Mouse (Mus musculus): ENCODE results near the gene Padi1.
A peak's percentile ranks its signal among the peaks of the same experiment; 100 is the strongest.

The Padi1 gene

DNA sequence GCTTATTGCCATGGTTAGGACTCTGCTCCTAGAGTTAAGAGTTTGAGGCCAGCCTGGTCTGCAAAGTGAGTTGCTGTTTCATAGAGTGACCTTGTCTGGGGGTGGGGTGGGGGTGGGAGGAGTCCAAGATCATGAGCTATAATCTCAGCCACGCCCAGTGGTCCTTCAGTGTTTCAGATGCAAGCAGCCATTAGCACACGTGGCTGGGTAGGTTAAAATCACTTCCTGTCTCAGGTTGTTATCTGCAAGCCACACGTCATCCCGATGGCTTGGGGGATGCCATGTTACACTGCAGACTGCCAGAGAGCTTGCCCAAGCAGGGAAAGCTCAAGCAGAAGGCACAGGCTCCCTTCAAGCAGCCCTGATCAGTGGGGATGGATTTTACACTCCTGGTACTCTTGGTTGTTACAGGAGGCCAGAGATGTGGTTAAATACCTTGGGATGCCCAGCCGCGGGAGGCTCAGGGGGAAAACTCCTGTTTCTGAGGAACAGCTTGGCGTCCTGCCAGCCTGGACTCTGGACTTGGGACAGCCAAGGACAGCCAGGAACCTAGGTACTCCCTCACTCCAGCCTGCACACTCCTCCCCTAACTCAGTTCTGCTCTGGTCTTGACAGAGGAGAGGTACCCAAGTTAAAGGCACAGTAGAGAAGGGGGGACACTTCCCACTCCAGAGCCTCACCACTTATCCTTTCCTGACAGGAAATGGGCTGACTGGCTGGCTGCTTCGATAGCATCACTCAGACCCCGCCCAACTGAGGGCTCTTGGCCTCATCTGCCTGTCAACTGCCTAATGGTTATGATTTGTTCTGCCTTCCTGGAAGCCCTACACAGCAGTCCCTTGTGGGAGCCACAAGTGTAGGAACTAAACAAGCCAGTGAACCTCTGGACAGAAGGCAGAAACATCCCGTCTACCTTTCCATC is 29.3 kb downstream of the Padi1 start:
- DNase-seq (ENCODE audit: low spot score): peak; percentile 31

GRCm38 (mm10) chr4:140815496-140815895 is 30.1 kb downstream of the Padi1 start:
- DNase-seq (ENCODE audit: low spot score): no peak

- peak; percentile 44 for DNase-seq (ENCODE audit: low spot score)
Measured at GRCm38 (mm10) chr4:140814241-140815225, 31.0 kb downstream of the Padi1 start.

GRCm38 (mm10) chr4:140813358-140814185 is 32.0 kb downstream of the Padi1 start:
- no peak for DNase-seq (ENCODE audit: low spot score)

- DNase-seq (ENCODE audit: low spot score): no peak
Measured at GRCm38 (mm10) chr4:140812609-140813008, 33.0 kb downstream of the Padi1 start.

GRCm38 (mm10) chr4:140812191-140812590 is 33.4 kb downstream of the Padi1 start:
- no peak for DNase-seq (ENCODE audit: low spot score)

DNA sequence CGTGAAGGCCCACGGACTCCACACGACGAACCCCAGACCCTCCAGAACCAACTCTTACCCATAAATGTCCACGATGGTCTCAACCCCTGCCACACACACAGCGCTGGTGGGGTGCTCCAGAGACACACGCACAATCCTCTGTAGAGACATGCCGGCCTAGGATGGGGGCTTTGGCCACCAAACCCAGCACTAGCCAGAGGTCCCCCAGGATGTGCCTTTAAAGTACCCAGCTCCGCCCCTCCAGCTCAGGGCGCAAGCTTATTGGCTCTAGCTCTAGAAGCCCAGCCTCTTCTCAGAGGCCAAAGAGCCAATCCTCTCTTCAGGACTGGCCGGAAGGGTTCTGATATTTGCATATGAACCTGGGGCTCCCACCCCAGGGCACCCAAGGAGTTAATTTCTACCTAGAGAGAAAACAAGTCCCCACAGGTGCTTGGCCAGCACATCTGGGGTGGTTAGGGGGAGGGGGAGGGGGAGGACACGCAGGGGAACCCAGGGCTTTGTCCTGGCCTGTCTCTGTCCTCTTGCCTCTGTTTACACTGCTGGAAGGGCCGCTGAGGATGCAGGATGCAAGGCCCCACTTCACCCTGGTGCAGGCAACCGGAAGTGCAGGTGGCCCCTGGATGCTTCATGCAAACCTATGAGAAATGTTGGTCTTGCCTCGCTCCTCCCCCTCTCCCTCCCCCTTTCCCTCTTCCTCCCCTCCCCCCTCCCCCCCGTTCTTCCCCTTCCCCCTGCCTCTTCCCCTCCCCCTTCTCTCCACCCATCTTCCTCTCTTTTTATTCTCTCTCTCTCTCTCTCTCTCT is 34.9 kb downstream of the Padi1 start, which contains the start of gene Padi3:
Gene Padi3 (minus strand): TSS at position 191 of the 803 bp plus-strand sequence.
- DNase-seq (ENCODE audit: low spot score): no peak

GRCm38 (mm10) chr4:140809118-140809517 is 36.5 kb downstream of the Padi1 start:
- DNase-seq (ENCODE audit: low spot score): no peak

- no peak for DNase-seq (ENCODE audit: low spot score)
Measured at GRCm38 (mm10) chr4:140804601-140805000, 41.0 kb downstream of the Padi1 start.

GRCm38 (mm10) chr4:140801364-140801763 is 44.2 kb downstream of the Padi1 start:
- DNase-seq (ENCODE audit: low spot score): no peak

GRCm38 (mm10) chr4:140796786-140797185 is 48.8 kb downstream of the Padi1 start:
- no peak for DNase-seq (ENCODE audit: low spot score)

DNA sequence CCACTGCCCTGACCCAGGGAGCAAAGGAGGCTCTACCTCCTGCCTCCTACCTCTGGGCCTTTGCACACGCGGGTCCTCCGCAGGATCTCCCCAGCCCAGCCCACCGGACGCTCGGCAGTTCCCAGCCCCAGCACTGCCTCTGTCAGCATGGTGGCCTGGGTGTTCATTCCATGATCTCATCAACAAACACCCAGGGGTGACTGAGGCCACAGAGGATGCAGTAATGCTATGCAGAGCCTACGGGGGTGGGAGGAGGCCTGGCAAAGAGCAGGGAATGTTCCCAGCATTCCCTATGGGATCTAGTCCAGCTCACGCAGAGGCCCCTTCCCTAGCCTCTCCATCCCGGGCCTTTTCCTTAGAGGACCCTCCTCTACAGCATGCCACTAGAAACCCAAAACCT is 50.9 kb downstream of the Padi1 start:
- no peak for DNase-seq (ENCODE audit: low spot score)

DNA sequence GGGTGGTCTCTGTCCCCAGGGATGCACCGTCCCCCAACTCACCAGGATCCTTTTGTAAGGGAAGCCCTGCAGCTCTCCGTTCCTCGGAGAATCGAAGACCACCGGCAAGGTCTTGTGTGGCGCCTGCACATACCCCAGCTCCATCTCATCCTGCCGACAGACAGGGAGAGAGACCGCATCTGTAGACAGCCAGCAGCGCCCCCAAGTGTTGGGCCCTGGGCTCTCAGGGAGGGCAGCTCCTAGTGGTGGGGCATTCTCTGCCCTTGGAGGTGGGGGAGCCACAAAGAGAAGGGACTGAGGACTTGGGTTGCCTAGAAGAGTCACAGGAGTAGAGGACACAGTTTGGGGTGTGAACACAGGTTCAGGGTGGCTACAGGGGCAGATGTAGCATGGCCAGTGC is 51.8 kb downstream of the Padi1 start:
- no peak for DNase-seq (ENCODE audit: low spot score)

- DNase-seq (ENCODE audit: low spot score): no peak
Measured at GRCm38 (mm10) chr4:140792584-140792983, 53.0 kb downstream of the Padi1 start.

- DNase-seq (ENCODE audit: low spot score): no peak
Measured at GRCm38 (mm10) chr4:140791071-140791470, 54.5 kb downstream of the Padi1 start.

- DNase-seq (ENCODE audit: low spot score): no peak
Measured at GRCm38 (mm10) chr4:140789983-140790382, 55.6 kb downstream of the Padi1 start.

GRCm38 (mm10) chr4:140788983-140789382 is 56.6 kb downstream of the Padi1 start:
- DNase-seq (ENCODE audit: low spot score): peak; percentile 55

DNA sequence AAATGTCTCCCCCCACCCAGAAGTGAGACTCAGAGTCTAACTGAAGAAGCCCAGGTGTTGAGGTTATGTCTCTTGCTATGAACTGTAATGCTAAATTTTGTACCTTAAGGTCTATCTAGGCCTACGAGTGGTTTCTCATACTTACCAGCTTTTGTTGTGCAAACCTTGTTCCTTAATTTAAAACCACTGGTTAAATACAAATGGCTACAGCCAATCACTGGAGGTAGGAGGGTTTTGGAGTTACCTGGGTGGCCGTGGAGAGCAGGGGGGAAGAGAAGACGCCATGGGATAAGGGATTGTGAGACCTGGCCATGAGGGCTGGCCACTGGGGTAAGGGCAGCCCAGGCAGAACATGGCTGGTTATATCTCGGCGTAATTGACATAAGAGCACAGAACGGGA is 57.3 kb downstream of the Padi1 start:
- DNase-seq (ENCODE audit: low spot score): no peak

- peak; percentile 75 for DNase-seq (ENCODE audit: low spot score)
Measured at GRCm38 (mm10) chr4:140787414-140787813, 58.2 kb downstream of the Padi1 start.

GRCm38 (mm10) chr4:140785217-140785616 is 60.4 kb downstream of the Padi1 start:
- no peak for DNase-seq (ENCODE audit: low spot score)
